Mouse (Mus musculus) kidney, adult 2 months (tissue): Measurements from ENCODE around the gene Mcu.

Experiments
- CTCF ChIP-seq: fragments of 200-500 bp; conservative IDR thresholded peaks from 2 replicates; pipeline ENCODE4 v1.5.1; 2011; ENCODE audit warnings: low read depth, mild to moderate bottlenecking, control low read depth, low read length, moderate library complexity, mixed read lengths; ENCODE audit not compliant: insufficient read depth, insufficient read length
- POLR2A ChIP-seq: fragments of 200-500 bp; IDR thresholded peaks from one replicate; pipeline ENCODE4 v1.6.1; 2011; ENCODE audit warnings: low read depth, low read length, control low read depth

GRCm38 (mm10) chr10:59616522-59616921 lies at the start of gene Mcu:
- TF ChIP-seq CTCF (no peak), POLR2A (peak; percentile 13)
